Mouse (Mus musculus): Measurements from ENCODE around the gene Itpk1.

GRCm38 (mm10) chr12:102579041-102579440, 125.7 kb downstream of the Itpk1 start:
- TF ChIP-seq CTCF (IDR thresholded peaks at IDR 0.05; ENCODE audit: borderline replicate concordance, control insufficient read depth, extremely low read depth, insufficient read depth, low read length, poor library complexity), result peak; percentile 85; the same call in 1 of the 2 replicates
- TF ChIP-seq POLR2A (IDR thresholded peaks at IDR 0.05; ENCODE audit: control insufficient read depth, extremely low read depth, insufficient read depth, low read length, poor library complexity), result no peak
